21 mouse cellular contexts compared by ENCODE assay signal in genomic region chr8:88452501-88452847, GRCm38 (mm10).
A peak's percentile ranks its signal among the peaks of the same experiment; 100 is the strongest.
DNase-seq lines count a peak whose midpoint lies in the region; ATAC-seq and TF ChIP-seq lines count a peak whose summit lies in the region.
"Had no signal": no experiment of that assay in that cellular context is flagged by ENCODE, and none has a peak within 500 bp of the region (broad histone marks: within the 10 kb centered on the region; RNA-seq: fewer than 3 reads in every experiment).

No protein-coding gene starts in this region.

- no peak; the same call in 1 of the 2 replicates for ATAC-seq in lung, embryonic 15.5 days (ENCODE audit: borderline replicate concordance, extremely low read depth, low FRiP score, low TSS enrichment)
- peak; percentile 21; the same call in 1 of the 2 replicates for ATAC-seq in cerebellum, adult (ENCODE audit: insufficient number of reproducible peaks, low FRiP score, low TSS enrichment)
- ATAC-seq in heart, embryonic 12.5 days (ENCODE audit: insufficient number of reproducible peaks, low FRiP score), result no peak
- no peak for ATAC-seq in midbrain, postnatal 0 days (ENCODE audit: low FRiP score)
- ATAC-seq: CD4-positive, CD25-positive, alpha-beta regulatory T cell, adult 4 months; inflammation-experienced regulatory T-cells, adult 6 months; midbrain, embryonic 15.5 days had no signal

- no peak overlapping the region for H3K9ac ChIP-seq in lung, embryonic 15.5 days
- H3K9ac ChIP-seq in heart, embryonic 12.5 days, result no peak overlapping the region
- no peak overlapping the region for H3K9ac ChIP-seq in midbrain, postnatal 0 days (replicated peaks; ENCODE audit: low read length, poor library complexity, severe bottlenecking)
- H3K9ac ChIP-seq: hindbrain, embryonic 13.5 days; limb, embryonic 15.5 days; liver, embryonic 15.5 days; midbrain, embryonic 15.5 days; neural tube, embryonic 15.5 days had no signal

- H3K4me1 ChIP-seq in lung, embryonic 15.5 days, result peaks cover 37% of the 10 kb centered on the region
- H3K4me1 ChIP-seq in heart, embryonic 12.5 days (replicated peaks), result peaks cover 32% of the 10 kb centered on the region
- peaks cover 7% of the 10 kb centered on the region for H3K4me1 ChIP-seq in midbrain, postnatal 0 days (ENCODE audit: insufficient read depth, low read length)

- peak overlapping the region; percentile 8; the same call in 1 of the 2 replicates for H3K27ac ChIP-seq in lung, embryonic 15.5 days
- H3K27ac ChIP-seq in heart, embryonic 12.5 days (ENCODE audit: poor library complexity, severe bottlenecking), result no peak overlapping the region
- no peak overlapping the region for H3K27ac ChIP-seq in midbrain, postnatal 0 days (ENCODE audit: low read depth, low read length)
- H3K27ac ChIP-seq: hindbrain, embryonic 13.5 days; limb, embryonic 15.5 days; liver, embryonic 15.5 days; midbrain, embryonic 15.5 days; neural tube, embryonic 15.5 days had no signal

- 64% methylated on average over 6 of the region's 6 CpGs for WGBS in lung, embryonic 15.5 days
- WGBS in heart, embryonic 12.5 days, result 59% methylated on average over 6 of the region's 6 CpGs
- 78% methylated on average over 6 of the region's 6 CpGs for WGBS in midbrain, postnatal 0 days

- H3K4me3 ChIP-seq in lung, embryonic 15.5 days, result no peak overlapping the region
- H3K4me3 ChIP-seq in heart, embryonic 12.5 days, result no peak overlapping the region
- H3K4me3 ChIP-seq in midbrain, postnatal 0 days (ENCODE audit: low read depth, low read length), result no peak overlapping the region
- H3K4me3 ChIP-seq: hindbrain, embryonic 13.5 days; limb, embryonic 15.5 days; liver, embryonic 15.5 days; megakaryocyte, embryonic 14.5 days; midbrain, embryonic 15.5 days; neural tube, embryonic 15.5 days had no signal

- no peaks in the 10 kb centered on the region for H3K36me3 ChIP-seq in lung, embryonic 15.5 days
- no peaks in the 10 kb centered on the region for H3K36me3 ChIP-seq in heart, embryonic 12.5 days
- no peaks in the 10 kb centered on the region for H3K36me3 ChIP-seq in midbrain, postnatal 0 days (ENCODE audit: insufficient read depth, low read length)
- H3K36me3 ChIP-seq: limb, embryonic 15.5 days; liver, embryonic 15.5 days; midbrain, embryonic 15.5 days; neural tube, embryonic 15.5 days had no signal

- H3K9me3 ChIP-seq in lung, embryonic 15.5 days, result 0 out of 2 replicates have a peak, but pooled peaks cover 3% of the 10 kb centered on the region
- H3K9me3 ChIP-seq in heart, embryonic 12.5 days (replicated peaks), result peaks cover 5% of the 10 kb centered on the region; the same call in 1 of the 2 replicates
- H3K9me3 ChIP-seq in midbrain, postnatal 0 days (ENCODE audit: low read length), result no peaks in the 10 kb centered on the region
- H3K9me3 ChIP-seq: hindbrain, embryonic 13.5 days; limb, embryonic 15.5 days; liver, embryonic 15.5 days; midbrain, embryonic 15.5 days; neural tube, embryonic 15.5 days had no signal

- TF ChIP-seq CTCF in midbrain, postnatal 0 days (IDR thresholded peaks at IDR 0.05), result no peak

- peaks cover 57% of the 10 kb centered on the region for H3K27me3 ChIP-seq in lung, embryonic 15.5 days
- peaks cover 77% of the 10 kb centered on the region for H3K27me3 ChIP-seq in heart, embryonic 12.5 days (replicated peaks)
- H3K27me3 ChIP-seq in midbrain, postnatal 0 days (ENCODE audit: insufficient read depth, low read length), result peaks cover 11% of the 10 kb centered on the region; the same call in 1 of the 2 replicates

- H3K4me2 ChIP-seq in lung, embryonic 15.5 days, result no peak overlapping the region
- no peak overlapping the region for H3K4me2 ChIP-seq in heart, embryonic 12.5 days
- H3K4me2 ChIP-seq in midbrain, postnatal 0 days (ENCODE audit: low read depth, low read length, poor library complexity, severe bottlenecking), result no peak overlapping the region
- H3K4me2 ChIP-seq: hindbrain, embryonic 13.5 days; limb, embryonic 15.5 days; liver, embryonic 15.5 days; midbrain, embryonic 15.5 days; neural tube, embryonic 15.5 days had no signal

- DNase-seq in lung, adult 18-20 months, result no peak
- peak; percentile 62 for DNase-seq in cerebellum, adult 8-10 months
- peak; percentile 58 to 65 for DNase-seq in cerebellum, postnatal 36 days
- no peak for DNase-seq in midbrain, postnatal 0 days (ENCODE audit: low spot score)
- DNase-seq: adrenal gland, postnatal 25 days; gastrocnemius, postnatal 25 days; heart, adult 18-20 months; kidney, adult 18-20 months; layer of hippocampus, adult 9-11 months; right cerebral cortex, adult 18-20 months had no signal

Comparison
In these comparisons a context has a peak if more than half of its experiments do, and no peak if none do; other contexts are left out.
1. DNase-seq: peak in cerebellum, adult 8-10 months (single experiment) and cerebellum, postnatal 36 days (2 of 2); none in lung, adult 18-20 months (0 of 2) and midbrain, postnatal 0 days (single experiment).